9 mouse cellular contexts compared by ENCODE assay signal in genomic region chr3:96222774-96223173, GRCm38 (mm10). TPM values are rescaled to one million over a fixed set of nuclear protein-coding genes. Genes with fewer than 3 reads are reported as not detected.
DNase-seq lines count a peak whose midpoint lies in the region; ATAC-seq and TF ChIP-seq lines count a peak whose summit lies in the region.
"Had no signal": no experiment of that assay in that cellular context is flagged by ENCODE, and none has a peak within 500 bp of the region (broad histone marks: within the 10 kb centered on the region; RNA-seq: fewer than 3 reads in every experiment).

No protein-coding gene starts in this region.

- no peak for ATAC-seq in megakaryocyte, adult 5-6 weeks (ENCODE audit: poor library complexity, severe bottlenecking)
- no peak for ATAC-seq in liver, embryonic 12.5 days
- ATAC-seq in stomach, embryonic 14.5 days (ENCODE audit: insufficient number of reproducible peaks, insufficient read depth, low FRiP score, low read depth) = no peak

- DNase-seq in heart, adult 11 months = peak; percentile 92
- no peak for DNase-seq in heart, adult 8-10 months (ENCODE audit: low spot score)
- no peak for DNase-seq in embryo, embryonic 10 days (ENCODE audit: low spot score)
- no peak for DNase-seq in lung, adult 2 months
- DNase-seq: right cerebral cortex, postnatal 14 days had no signal

- H3K9ac ChIP-seq in liver, embryonic 12.5 days = peak overlapping the region; percentile 94
- H3K9ac ChIP-seq in stomach, embryonic 14.5 days (replicated peaks; ENCODE audit: low read depth, low read length) = no peak overlapping the region

- H3K27me3 ChIP-seq in megakaryocyte, embryonic 14.5 days (replicated peaks) = no peaks in the 10 kb centered on the region
- H3K27me3 ChIP-seq in liver, embryonic 12.5 days (replicated peaks) = no peaks in the 10 kb centered on the region
- H3K27me3 ChIP-seq in stomach, embryonic 14.5 days (ENCODE audit: control insufficient read depth, insufficient read depth, low read length) = no peaks in the 10 kb centered on the region

- peak overlapping the region; percentile 95 for H3K4me3 ChIP-seq in megakaryocyte, embryonic 14.5 days (replicated peaks)
- peak overlapping the region; percentile 66 for H3K4me3 ChIP-seq in liver, embryonic 12.5 days
- no peak overlapping the region for H3K4me3 ChIP-seq in stomach, embryonic 14.5 days (ENCODE audit: low read depth, low read length)
- no peak overlapping the region for H3K4me3 ChIP-seq in lung, adult 2 months (replicated peaks; ENCODE audit: extremely low read depth, low read depth, low read length)

- no peaks in the 10 kb centered on the region for H3K36me3 ChIP-seq in megakaryocyte, embryonic 14.5 days (replicated peaks; ENCODE audit: low read length)
- no peaks in the 10 kb centered on the region for H3K36me3 ChIP-seq in liver, embryonic 12.5 days
- no peaks in the 10 kb centered on the region for H3K36me3 ChIP-seq in stomach, embryonic 14.5 days (ENCODE audit: control insufficient read depth, insufficient read depth, low read length)

- 77% methylated on average over 4 of the region's 4 CpGs for WGBS in liver, embryonic 12.5 days (ENCODE audit: insufficient replicate concordance)
- 90% methylated on average over 4 of the region's 4 CpGs for WGBS in stomach, embryonic 14.5 days
- 83% methylated on average over 4 of the region's 4 CpGs for WGBS in lung, adult 2 months

- H3K4me1 ChIP-seq in megakaryocyte, embryonic 14.5 days = peaks cover 71% of the 10 kb centered on the region
- H3K4me1 ChIP-seq in liver, embryonic 12.5 days = peaks cover 70% of the 10 kb centered on the region
- peaks cover 22% of the 10 kb centered on the region for H3K4me1 ChIP-seq in stomach, embryonic 14.5 days (ENCODE audit: control insufficient read depth, insufficient read depth, low read length)
- H3K4me1 ChIP-seq in lung, adult 2 months (ENCODE audit: control insufficient read depth, insufficient read depth, low read length) = peaks cover 13% of the 10 kb centered on the region

- no peak for TF ChIP-seq CTCF in lung, adult 2 months (IDR thresholded peaks at IDR 0.05; ENCODE audit: insufficient read depth, low read length)

- TF ChIP-seq POLR2A in lung, adult 2 months (IDR thresholded peaks at IDR 0.05; ENCODE audit: borderline replicate concordance, extremely low read depth, low read depth, low read length) = no peak

- no peaks in the 10 kb centered on the region for H3K9me3 ChIP-seq in megakaryocyte, embryonic 14.5 days
- no peaks in the 10 kb centered on the region for H3K9me3 ChIP-seq in liver, embryonic 12.5 days (replicated peaks)
- no peaks in the 10 kb centered on the region for H3K9me3 ChIP-seq in stomach, embryonic 14.5 days (ENCODE audit: control insufficient read depth, low read depth, low read length)

- peak overlapping the region; percentile 99 for H3K27ac ChIP-seq in liver, embryonic 12.5 days
- no peak overlapping the region for H3K27ac ChIP-seq in stomach, embryonic 14.5 days (ENCODE audit: low read length)

- H3K4me2 ChIP-seq in liver, embryonic 12.5 days = peak overlapping the region; percentile 85
- peak overlapping the region; percentile 90; the same call in 1 of the 2 replicates for H3K4me2 ChIP-seq in stomach, embryonic 14.5 days (replicated peaks; ENCODE audit: low read depth, low read length)

RNA-seq across cellular contexts. Expression of gene Hist2h2be, which starts 1.9 kb away (rescaled TPM):
- total RNA-seq in heart, adult 8-10 months (2022) = 10 to 100 TPM in 2 of 4 experiments, 1 to 10 TPM in 2; 8.3 to 10.2 (median 9.8) TPM
- polyA plus RNA-seq in megakaryocyte, embryonic 14.5 days (2012; ENCODE audit: insufficient read depth, low replicate concordance) = 0.10 TPM in 1 of 2 replicates, not detected in the other
- 10.2 and 11.9 TPM in 2 replicates for total RNA-seq in megakaryocyte, adult 5-6 weeks (2015)
- 14.8 and 14.9 TPM in 2 replicates for total RNA-seq in megakaryocyte, adult 5-6 weeks (2017)
- polyA plus RNA-seq in liver, embryonic 12.5 days (2016; fragmentation: Nextera tagmentation; extraction: Ambion mirVana) = 6.1 and 6.6 TPM in 2 replicates
- polyA plus RNA-seq in stomach, embryonic 14.5 days (2014; fragmentation: Nextera tagmentation; extraction: Ambion mirVana) = 9.7 and 9.8 TPM in 2 replicates
- 4.2 and 6.2 TPM in 2 replicates for polyA plus RNA-seq in lung, adult 2 months (2012; rRNA removed)

RNA-seq across cellular contexts. Expression of gene Hist2h2ac, which starts 2.1 kb away (rescaled TPM):
- total RNA-seq in heart, adult 8-10 months (2022) = 10 to 100 TPM; 17.5 to 26.5 (median 24.3) TPM
- polyA plus RNA-seq in megakaryocyte, embryonic 14.5 days (2012; ENCODE audit: insufficient read depth, low replicate concordance) = 15.1 and 19.7 TPM in 2 replicates
- 43.3 and 49.5 TPM in 2 replicates for total RNA-seq in megakaryocyte, adult 5-6 weeks (2015)
- total RNA-seq in megakaryocyte, adult 5-6 weeks (2017) = 3,888 and 4,875 TPM in 2 replicates
- polyA plus RNA-seq in liver, embryonic 12.5 days (2016; fragmentation: Nextera tagmentation; extraction: Ambion mirVana) = 15.9 and 17.5 TPM in 2 replicates
- polyA plus RNA-seq in stomach, embryonic 14.5 days (2014; fragmentation: Nextera tagmentation; extraction: Ambion mirVana) = 7.6 and 8.8 TPM in 2 replicates
- 6.0 and 7.1 TPM in 2 replicates for polyA plus RNA-seq in lung, adult 2 months (2012; rRNA removed)

RNA-seq across cellular contexts. Expression of gene Hist2h2ab, which starts 3.1 kb away (rescaled TPM):
- total RNA-seq in heart, adult 8-10 months (2022) = 1 to 10 TPM; 1.4 to 3.6 (median 2.9) TPM
- polyA plus RNA-seq in megakaryocyte, embryonic 14.5 days (2012; ENCODE audit: insufficient read depth, low replicate concordance) = not detected in 2 replicates
- 6.0 and 6.9 TPM in 2 replicates for total RNA-seq in megakaryocyte, adult 5-6 weeks (2015)
- 70.6 and 78.2 TPM in 2 replicates for total RNA-seq in megakaryocyte, adult 5-6 weeks (2017)
- polyA plus RNA-seq in liver, embryonic 12.5 days (2016; fragmentation: Nextera tagmentation; extraction: Ambion mirVana) = 0.71 and 0.86 TPM in 2 replicates
- 1.6 and 2.6 TPM in 2 replicates for polyA plus RNA-seq in stomach, embryonic 14.5 days (2014; fragmentation: Nextera tagmentation; extraction: Ambion mirVana)
- 1.2 and 2.7 TPM in 2 replicates for polyA plus RNA-seq in lung, adult 2 months (2012; rRNA removed)

RNA-seq across cellular contexts. Expression of gene Bola1, which starts 3.3 kb away (rescaled TPM):
- total RNA-seq in heart, adult 8-10 months (2022) = 10 to 100 TPM; 24.1 to 35.6 (median 29.8) TPM
- polyA plus RNA-seq in megakaryocyte, embryonic 14.5 days (2012; ENCODE audit: insufficient read depth, low replicate concordance) = 29.8 and 114 TPM in 2 replicates
- total RNA-seq in megakaryocyte, adult 5-6 weeks (2015) = 11.9 and 14.2 TPM in 2 replicates
- total RNA-seq in megakaryocyte, adult 5-6 weeks (2017) = 9.9 and 12.1 TPM in 2 replicates
- 57.4 and 61.7 TPM in 2 replicates for polyA plus RNA-seq in liver, embryonic 12.5 days (2016; fragmentation: Nextera tagmentation; extraction: Ambion mirVana)
- polyA plus RNA-seq in stomach, embryonic 14.5 days (2014; fragmentation: Nextera tagmentation; extraction: Ambion mirVana) = 52.7 and 61.3 TPM in 2 replicates
- 61.3 and 70.4 TPM in 2 replicates for polyA plus RNA-seq in lung, adult 2 months (2012; rRNA removed)

RNA-seq across cellular contexts. Expression of gene Hist2h3c2, which starts 16.2 kb away (rescaled TPM):
- 1 to 10 TPM; 4.1 to 8.4 (median 6.8) TPM for total RNA-seq in heart, adult 8-10 months (2022)
- 50.2 and 139 TPM in 2 replicates for polyA plus RNA-seq in megakaryocyte, embryonic 14.5 days (2012; ENCODE audit: insufficient read depth, low replicate concordance)
- total RNA-seq in megakaryocyte, adult 5-6 weeks (2015) = 319 and 351 TPM in 2 replicates
- 146 and 157 TPM in 2 replicates for total RNA-seq in megakaryocyte, adult 5-6 weeks (2017)
- polyA plus RNA-seq in liver, embryonic 12.5 days (2016; fragmentation: Nextera tagmentation; extraction: Ambion mirVana) = 12.3 and 13.8 TPM in 2 replicates
- polyA plus RNA-seq in stomach, embryonic 14.5 days (2014; fragmentation: Nextera tagmentation; extraction: Ambion mirVana) = 4.9 and 6.2 TPM in 2 replicates
- 17.3 and 35.2 TPM in 2 replicates for polyA plus RNA-seq in lung, adult 2 months (2012; rRNA removed)

Comparison
In these comparisons a context has a peak if more than half of its experiments do, and no peak if none do; other contexts are left out.
1. H3K4me3 ChIP-seq: peak in megakaryocyte, embryonic 14.5 days (single experiment) and liver, embryonic 12.5 days (single experiment); none in stomach, embryonic 14.5 days (single experiment) and lung, adult 2 months (single experiment).